Mouse (Mus musculus) gastrocnemius, postnatal 14 days (tissue): ENCODE measurements around the gene Jade1. TPM values are rescaled to one million over a fixed set of nuclear protein-coding genes. Genes with fewer than 3 reads are reported as not detected.

Experiments used
- DNase-seq: peaks from one replicate; pipeline ENCODE4 v3.0.0; 2021; ENCODE audit warnings: mixed read lengths
- intact Hi-C: fragments of 180-260 bp; cut with DNase I; formaldehyde crosslinking; loops from one replicate; pipeline ENCODE4 v1.15.1; 2025; ENCODE audit warnings: low total_unique reads
- total RNA-seq, 2 experiments: library from RNA; stranded (reverse); gene quantifications; 2 replicates each; pipeline ENCODE4 v1.2.3; 2021

Jade1 gene
- total RNA-seq, 2 experiments from 2014 or later, result 16.4 to 22.3 TPM

DNA sequence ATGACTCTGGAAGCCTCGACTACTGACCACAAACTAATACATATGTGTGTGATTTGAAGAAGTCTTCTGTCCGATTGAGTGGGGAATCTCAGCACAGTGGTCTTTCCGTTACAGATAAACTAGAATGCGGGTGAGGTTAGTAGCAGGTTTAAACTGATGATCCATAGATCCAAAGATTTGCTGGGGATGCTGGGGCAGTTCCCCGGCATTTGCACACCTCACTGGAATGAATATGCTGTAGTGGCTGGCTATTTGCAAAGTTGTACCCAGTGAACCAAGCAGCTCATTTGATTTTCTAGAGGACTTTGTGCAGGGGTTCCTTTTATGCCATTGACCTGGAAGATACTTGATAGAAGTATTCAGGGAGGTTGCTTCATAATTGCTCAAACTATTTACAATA, 53.5 kb downstream of the Jade1 start:
- DNase-seq, result no peak
- intact Hi-C loops, result no loop called here

DNA sequence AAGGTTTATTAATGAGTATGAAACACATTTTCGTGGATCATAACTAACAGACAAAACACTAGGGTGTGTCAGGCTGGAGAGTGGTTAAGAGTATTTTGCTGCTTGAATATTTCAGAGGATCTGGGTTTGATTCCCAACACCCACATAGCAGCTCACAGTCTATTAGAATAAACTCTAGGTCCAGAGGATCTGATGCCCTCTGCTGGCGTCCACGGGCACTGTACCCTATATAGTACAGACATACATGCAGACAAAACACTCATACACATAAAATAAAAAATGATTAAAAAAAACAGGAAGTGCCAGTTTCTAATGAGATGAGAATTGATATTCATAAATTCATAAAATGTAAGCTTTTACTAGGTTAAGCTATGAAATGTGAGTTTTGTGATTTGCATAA, 56.7 kb downstream of the Jade1 start:
- intact Hi-C loops, result no loop called here
- DNase-seq, result no peak

DNA sequence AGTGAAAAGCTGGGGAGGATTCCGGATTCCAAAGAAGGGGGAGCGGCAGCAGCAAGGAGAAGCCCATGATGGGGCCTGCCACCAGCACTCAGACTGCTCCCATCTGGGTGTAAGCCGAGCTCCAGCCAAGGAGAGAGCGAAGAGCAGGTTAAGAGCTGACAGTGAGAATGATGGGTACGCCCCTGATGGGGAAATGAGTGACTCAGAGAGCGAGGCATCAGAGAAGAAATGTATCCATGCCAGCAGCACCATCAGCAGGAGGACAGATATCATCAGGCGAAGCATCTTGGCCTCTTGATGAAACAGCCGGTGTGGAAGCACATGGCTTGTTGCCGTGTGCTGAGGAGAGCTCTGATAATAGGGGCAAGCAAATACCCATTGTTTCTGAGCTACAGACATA, 58.2 kb downstream of the Jade1 start:
- DNase-seq, result no peak
- intact Hi-C loops, result no loop called here

DNA sequence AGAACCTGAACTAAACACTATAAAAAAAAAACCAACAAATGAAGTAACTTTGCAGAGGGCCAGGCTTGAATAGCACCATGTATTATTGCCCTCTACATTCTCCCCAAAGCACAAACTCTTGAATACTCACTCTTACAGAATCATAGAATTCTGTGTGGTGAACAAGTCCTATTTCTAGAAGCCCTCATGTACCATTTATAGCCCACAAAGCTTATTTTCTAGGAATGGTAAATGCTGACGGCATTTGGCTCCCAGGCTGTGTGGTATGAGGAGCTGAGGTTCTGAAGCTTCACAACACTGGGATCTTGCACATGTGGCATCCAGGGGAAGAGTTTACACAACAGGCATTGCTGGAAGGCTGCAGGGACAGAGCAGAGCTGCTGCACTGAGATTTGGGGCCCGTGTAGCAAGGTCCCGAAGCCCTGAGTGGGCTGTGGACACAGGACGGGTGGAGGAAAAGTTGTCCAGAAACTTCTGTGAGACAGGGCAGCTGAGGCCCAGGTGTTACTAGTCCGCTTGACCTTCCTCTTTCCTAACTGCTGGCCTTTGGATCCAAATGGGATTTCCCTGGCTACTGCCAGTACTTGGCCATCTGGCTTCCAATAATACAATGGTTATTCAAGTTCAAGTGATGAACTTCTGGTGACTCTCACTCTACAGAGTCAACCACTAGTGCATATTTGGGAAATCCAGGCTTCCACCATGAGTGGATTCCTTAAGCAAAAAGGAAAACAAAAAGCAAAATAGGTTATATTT, 58.9 kb downstream of the Jade1 start:
- intact Hi-C loops, result no loop called here
- DNase-seq, result no peak

DNA sequence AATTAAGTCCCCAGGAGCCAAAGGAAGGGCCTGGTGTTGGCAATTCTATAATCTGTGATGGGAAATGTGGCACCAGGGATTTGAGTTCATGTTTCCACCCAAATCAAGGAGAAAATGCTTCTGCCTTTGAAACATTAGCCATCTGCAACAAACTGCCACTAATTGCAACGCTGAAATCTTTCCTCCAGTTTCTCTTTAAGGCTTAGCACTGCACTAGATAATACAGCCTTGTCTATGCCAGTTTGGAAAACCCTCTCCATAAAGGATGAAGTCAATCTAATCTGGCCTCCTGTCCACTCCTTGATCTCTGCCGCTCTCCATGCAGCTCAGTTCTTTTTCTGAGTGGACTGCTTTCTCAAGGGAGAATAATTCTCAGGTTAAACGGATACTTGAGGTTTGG, 62.5 kb downstream of the Jade1 start:
- DNase-seq, result no peak
- intact Hi-C loops, result no loop called here

DNA sequence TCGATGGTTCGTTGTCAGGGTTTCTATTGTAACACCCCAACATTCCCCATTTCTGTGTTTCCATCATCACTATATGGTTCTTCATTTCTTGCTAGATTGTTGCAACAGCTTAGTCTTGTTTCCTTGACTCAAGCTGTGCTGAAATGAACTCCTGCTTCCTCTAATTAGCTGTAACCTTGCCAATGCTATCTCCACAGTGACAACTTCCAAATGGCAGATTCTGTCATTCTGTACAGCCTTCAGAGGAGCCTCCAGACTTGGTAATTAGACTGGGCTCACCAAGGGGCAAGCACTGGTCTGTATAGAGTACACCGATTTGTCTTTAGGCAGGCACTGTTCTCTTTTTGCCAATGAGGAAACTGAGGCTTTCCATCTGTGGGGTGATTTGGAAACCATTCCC, 63.0 kb downstream of the Jade1 start:
- DNase-seq, result no peak
- intact Hi-C loops, result no loop called here

DNA sequence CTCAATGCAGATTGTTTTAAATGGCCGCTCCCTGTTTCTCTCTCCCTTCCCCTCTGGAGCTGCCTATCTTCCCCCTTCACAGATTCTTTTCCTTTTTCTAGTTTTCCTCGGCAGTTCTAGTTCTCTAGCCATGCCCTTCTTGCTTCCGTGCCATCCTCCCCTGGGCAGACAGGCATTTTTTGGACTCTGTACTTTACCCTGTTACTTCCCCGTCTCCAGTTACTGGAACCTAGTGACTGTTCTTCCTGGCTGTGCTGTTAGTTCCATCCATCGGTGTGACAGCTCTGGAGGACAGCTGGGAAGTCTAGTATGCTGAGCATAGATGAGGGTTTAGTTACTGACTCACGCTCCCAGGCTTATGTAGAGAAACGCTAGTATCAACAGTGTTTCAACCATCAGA, 65.4 kb downstream of the Jade1 start:
- intact Hi-C loops, result no loop called here

DNA sequence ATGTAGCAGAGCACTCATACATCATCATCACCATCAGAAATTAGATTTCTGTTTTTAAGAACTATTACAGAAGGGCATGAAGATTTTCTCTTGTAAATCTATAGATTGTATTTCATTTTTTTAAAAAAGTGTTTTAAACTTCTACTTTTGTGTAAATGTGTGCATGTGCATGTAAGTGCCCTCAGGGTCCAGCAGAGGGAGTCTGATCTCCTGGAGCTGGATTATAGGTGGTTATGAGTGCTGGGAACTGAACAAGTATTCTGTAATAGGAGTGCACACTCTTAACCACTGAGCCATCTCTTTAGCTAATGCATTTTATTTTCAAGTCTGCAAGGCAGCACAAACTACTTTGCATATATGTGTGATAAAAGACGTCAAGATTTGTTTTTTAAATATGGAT, 100.1 kb downstream of the Jade1 start:
- DNase-seq, result no peak
- intact Hi-C loops, result no loop called here

More for the DNA sequence above, 65.4 kb downstream of the Jade1 start:
- DNase-seq, result no peak

Other genes with a start within 250 kb of the Jade1 start
- gene Sclt1, start 186.8 kb downstream of the Jade1 start, total RNA-seq, result 1 to 10 TPM; 4.1 to 4.3 TPM
- gene D3Ertd751e, start 186.9 kb downstream of the Jade1 start, total RNA-seq, result 1 to 10 TPM; 2.0 to 2.3 TPM